Mouse (Mus musculus): ENCODE results near the gene Zbed5.
A peak's percentile ranks its signal among the peaks of the same experiment; 100 is the strongest.
"Not testable (repeated sequence)": the region's sequence is repeated elsewhere in the genome, so short reads cannot be mapped to it uniquely, and the experiment has no call there.

The Zbed5 gene

DNA sequence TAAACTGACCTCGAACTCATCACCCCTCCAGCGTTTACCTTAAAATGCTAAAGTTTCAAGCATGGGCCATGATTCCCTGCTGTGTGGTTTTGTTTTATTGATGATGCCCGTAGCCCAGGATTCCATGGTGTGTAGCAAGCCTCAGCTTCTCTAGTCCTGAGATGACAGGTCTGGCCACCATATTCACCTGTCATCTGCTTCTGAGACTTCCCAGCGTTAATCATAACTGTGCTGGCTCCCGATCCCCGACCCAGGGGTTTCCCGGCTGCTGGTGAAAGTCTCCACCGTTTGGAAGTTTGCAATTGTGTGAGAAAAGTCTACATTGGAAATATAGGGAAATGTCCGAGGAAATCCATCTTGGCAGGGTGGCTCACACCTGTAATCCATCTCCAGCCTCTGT is 13.6 kb downstream of the Zbed5 start:
- DNase-seq: peak in 1 of 2 experiments; percentile 5

DNA sequence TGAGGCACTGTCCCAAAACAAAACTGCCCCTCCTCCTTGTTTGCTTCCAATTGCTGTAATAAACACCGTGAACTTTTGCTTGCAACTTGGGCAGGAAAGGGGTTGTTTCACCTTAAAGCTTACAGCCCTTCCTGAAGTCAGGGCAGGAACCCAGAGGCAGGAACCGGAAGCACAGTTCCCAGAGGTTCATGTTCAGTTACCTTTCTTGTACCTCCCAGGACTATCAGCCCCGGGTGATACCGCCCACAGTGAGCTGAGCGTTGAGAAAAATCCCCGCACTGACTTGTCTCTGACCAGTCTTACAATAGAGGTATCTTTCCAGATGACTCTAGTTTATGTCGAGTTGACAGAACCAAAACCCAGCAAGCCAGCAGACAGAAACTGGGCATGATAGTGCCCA is 14.1 kb downstream of the Zbed5 start:
- DNase-seq: no peak

DNA sequence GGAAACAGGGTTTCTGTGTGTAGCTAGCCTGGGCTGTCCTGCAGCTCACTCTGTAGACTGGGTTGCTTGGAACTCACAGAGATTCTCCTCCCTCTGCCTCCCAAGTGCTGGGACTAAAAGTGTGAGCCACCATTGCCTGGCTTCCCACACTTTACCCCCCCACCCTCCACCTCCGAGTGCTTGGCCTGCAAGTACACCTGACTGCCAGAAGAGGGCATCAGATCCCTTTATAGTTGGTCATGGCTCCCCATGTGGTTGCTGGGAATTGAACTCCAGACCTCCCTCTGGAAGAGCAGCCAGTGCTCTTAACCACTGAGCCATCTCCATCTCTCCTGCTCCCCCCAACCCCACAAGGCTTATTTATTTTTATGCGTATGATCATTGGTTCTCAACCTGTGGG is 18.5 kb downstream of the Zbed5 start:
- peak; percentile 41 to 54 for DNase-seq

DNA sequence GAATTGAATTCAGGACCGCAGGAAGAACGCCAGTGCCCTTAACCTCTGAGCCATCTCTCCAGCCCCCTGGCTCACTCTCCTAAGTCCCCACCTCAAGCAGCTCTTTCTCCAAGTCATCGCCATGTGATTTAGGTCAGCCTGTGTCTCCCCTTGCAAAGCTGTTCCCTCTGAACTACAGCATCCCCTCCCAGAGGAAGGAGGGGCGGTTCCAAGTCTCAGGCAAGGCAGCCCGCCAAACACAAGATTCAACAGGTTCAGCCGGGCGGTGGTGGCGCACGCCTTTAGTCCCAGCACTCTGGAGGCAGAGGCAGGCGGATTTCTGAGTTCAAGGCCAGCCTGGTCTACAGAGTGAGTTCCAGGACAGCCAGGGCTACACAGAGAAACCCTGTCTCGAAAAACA is 20.0 kb downstream of the Zbed5 start:
- DNase-seq: not testable (repeated sequence)

DNA sequence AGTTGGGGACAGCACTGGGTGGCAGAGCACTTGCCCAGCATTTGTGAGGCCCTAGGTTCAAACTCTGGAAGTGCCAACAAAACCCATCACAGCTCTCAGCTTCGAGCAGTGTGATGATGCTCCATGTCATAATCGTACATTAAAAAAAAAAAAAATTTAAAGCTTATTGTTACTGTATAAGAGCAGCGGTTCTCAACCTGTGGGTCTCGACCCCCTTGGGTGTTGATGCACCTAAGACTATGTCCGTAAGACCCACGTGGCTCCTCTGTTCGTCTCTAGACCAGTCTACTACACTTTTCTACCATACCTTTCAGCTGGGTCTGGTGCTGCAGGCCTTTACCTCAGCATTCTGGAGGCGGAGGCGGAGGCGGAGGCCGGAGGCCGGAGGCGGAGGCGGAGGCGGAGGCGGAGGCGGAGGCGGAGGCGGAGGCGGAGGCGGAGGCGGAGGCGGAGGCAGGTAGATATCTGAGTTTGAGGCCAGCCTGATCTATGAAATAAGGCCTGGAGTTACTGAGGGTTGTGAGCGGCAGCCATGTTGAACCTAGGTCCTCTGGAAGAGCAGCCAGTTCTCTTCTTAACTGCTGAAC is 22.6 kb downstream of the Zbed5 start:
- DNase-seq: no peak

DNA sequence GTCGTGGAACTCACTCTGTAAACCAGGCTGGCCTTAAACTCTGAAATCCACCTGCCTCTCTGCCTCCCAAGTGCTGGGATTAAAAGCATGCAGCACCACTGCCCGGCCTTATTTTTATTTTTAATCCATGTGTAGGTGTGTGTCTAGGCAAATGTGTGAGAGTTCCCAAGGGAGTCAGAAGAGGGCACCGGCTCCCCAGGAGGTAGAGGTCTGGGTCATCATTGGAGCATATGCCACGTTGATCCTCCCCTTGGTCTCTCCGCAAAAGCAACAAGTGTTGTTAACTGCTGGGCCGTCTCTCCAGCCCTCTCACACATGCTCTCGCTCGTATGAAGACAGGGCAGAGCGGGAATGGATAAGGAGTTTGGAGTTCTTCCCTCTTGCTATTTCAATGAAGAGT is 23.2 kb downstream of the Zbed5 start:
- no peak for DNase-seq

DNA sequence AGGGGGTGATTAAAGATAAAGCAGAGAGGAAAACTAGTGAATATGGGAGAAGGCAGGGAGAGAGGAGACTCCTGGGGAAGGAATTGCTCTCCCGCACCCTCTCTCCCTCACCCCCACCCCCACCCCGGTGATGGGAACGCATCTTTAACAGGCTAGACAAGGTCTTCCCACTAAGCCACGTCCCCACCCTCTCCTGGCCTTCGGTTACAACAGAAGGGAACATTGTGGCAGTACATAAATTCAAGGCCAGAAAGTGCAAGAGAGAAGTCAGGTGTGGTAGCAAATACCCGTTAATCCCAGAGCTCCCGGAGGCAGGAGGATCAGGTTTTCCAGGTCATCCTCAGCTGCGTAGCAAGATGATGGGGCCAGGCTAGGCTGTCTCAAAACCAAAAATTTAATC is 23.8 kb downstream of the Zbed5 start:
- DNase-seq: no peak

DNA sequence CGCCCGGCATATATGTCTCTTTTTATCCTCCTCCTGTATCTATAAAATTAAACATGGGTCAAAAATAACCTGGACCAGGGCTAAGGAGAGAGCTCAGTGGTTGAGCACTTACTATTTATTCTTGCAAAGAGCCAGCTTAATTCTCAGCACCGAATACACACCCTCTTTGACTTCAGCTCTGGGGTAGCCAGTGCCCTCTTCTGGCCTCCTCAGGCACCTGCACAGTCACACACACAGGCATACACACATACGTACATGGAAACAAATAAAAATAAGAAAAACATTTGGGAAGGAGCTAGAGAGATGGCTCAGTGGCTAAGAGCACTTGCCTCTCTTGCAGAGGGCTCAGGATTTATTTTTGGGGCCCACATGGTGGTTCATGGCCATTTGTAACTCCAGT is 26.4 kb downstream of the Zbed5 start:
- DNase-seq: no peak

DNA sequence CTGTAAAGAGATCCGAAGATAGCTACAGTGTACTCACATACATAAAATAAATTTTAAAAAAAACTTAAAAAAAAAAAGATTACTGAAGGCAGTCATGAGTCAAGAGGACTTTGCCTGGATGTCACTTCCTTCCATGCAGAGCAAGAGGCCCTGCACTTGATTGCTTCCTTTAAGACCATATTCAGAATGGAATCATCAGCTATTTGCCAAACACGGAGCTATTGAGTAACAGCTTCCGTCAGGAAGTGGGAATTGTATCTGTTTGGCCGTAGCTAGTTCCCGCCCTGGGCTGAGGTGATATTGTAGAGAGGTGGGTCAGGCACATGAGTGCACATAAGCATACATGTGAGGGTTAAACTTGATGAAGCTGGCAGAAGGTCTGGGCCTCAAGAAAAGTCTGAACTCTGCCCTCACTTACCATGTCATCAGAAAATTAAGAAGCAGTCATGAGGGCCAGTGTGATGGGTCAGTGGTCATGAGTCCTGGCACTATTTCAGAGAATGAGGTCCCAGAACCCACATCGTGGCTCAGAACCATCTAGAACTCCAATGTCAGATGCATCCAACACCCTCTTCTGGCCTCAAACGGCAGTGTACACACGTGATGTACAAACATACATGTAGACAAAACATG is 29.4 kb downstream of the Zbed5 start:
- DNase-seq: no peak

DNA sequence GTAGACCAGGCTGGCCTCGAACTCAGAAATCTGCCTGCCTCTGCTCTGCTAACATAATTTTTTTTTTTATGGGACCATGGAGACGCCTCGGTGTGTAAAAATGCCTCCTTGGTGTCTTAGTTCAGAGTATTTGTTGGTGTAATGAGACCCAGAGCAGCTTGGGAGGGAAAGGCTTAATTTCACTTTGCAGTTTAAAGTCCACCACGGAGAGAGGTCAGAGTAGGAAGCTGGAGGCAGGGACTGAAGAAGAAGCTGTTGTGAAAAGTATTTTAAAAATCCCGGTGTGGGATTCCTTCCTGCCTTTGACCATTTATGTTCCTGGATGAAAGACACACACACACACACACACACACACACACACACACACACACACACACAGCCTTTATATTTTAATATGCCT is 30.4 kb downstream of the Zbed5 start:
- DNase-seq: no peak

DNA sequence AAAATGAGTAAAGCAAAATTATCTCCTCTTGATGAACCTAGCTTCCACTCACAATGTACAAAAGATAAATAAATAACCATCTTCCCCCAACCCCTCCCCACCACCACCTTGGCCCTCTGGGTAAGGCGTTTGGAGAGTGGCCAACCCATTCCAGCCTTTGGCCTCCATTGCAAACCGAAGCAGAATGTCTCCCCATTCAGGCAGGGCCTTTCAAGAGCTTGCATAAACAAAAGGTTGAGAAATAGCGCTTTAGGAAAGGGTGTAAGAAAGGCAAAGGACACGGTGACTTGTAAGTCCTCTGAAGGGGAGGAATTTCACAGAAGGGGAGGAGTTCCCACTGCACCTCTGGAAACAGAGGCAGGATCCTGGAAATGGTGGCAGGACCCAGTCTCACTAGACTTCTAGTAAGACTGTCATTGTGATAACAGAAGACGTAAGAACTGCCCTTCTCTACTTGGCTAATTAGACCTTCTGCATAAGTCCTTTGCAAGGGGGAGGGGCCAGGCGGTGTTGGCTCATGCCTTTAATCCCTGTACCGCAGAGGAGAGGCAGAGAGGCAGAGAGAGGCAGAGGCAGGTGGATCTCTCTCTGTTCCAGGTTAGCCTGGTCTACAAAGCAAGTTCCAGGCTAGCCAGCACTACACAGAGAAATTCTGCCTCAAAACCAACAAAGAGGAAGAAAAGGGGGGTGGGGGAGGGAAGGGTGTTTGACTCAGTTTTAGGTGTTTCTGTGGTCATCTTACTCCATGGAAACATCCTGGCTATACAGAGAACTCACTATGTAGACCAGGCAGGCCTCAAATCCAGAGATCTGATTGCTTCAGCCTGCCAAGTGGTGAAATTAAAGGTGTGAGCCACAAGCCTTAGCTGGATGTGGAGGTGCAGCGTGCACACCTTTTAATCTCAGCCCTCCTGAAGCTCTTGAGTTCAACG is 34.7 kb downstream of the Zbed5 start:
- DNase-seq: peak in 1 of 2 experiments; percentile 8

DNA sequence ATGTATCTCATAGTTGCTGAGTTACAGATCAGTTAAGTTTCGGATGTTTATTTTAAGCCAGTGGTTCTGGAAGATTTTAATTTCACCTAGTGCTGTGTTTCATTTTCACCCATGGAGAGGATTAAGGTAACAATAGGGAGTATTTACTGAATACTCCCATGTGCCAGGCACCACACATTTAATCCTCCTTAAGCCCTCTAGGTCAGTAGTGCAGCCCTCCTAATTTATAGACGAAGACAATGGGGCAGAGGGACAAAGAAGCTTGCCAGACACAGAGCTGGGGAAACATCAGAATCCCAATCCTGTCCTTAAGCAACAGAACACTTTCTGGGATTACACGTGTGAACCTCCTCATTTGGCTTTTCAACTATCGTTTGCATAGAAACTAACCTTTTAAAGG is 41.4 kb downstream of the Zbed5 start:
- DNase-seq: no peak

DNA sequence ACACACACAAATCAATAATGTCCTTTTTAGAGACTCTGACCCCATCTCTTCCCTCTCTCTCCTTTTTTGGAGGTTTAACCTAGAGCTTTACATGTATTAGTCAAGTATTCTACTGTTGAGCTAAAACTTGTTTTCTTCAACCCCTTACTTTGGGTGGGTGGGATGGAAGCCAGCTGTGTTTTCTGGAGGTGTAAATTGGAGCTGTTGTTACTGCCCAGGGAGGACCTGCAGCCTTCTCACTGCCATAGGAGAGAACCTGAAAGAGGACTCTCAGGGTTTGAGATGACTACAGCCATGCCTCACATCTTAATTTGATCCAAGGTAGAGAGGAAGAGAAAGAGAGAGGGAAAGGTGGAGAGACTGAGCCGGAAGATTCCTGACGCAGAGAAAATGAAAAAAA is 44.8 kb downstream of the Zbed5 start:
- peak; percentile 19 to 20 for DNase-seq

DNA sequence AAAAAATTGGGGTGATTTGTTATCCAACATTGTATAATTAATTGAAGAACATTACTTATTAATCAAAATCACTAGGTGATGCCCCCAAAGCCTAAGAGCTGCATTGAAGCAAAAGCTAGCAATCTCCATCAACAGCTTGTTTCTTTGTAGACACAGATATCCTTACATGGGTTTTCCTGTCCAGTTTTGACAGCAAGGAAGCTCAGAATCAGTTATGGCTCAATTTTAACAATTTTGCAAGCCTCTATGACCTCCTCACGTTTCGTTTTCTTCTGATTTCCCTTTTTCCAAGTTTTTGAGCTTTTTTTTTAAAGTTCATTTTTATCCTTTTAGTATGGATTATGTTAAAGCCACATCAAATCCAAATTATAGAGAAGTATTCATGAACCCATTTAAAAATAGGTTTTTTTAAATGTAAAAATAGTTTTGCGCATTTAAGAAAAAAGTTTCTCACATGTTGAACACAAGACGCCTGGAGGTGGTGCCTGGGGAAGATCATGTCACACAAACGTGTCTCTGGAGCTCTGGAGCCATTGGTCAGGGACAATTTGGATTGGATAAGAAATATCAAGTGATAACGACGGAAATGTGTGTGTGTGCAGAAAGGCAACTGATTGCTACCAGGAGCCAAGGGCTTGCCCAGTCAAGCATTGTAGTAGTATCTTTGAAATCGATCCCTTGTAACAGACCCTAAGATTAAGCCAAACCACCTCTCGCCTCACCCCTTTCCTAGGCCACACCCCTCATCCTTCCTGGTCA is 45.4 kb downstream of the Zbed5 start:
- peak in 1 of 2 experiments; percentile 10 for DNase-seq

DNA sequence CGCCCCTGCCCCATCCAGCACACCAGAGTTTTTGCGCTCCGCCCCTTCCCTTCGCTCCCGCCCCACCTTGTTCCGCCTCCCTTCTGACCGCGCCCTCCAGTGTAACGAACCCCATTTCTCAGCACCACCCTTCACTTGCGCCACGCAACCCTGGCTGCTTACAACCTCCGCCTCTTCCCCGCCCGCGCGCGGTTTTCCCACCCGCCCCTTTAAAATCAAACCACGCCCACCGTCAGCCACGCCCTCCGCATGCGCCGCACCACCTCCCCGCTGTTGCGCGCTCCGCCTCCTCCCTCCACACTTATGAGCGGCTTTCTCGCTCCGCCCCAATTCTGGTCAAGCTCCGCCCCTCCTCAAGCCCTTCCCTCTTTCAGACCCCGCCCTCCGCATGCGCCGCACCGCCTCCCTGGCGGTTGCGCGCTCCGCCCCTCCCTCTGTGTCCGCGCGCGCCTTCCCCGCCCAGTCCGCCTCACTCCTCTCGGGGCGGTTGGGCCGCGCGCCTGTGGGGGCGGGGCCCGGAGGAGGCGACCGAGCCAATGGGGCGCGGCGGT is 46.0 kb downstream of the Zbed5 start, which contains the start of gene Vkorc1l1:
Gene Vkorc1l1 (plus strand): TSS at position 476 of the 551 bp plus-strand sequence.
- DNase-seq: peak; percentile 100

DNA sequence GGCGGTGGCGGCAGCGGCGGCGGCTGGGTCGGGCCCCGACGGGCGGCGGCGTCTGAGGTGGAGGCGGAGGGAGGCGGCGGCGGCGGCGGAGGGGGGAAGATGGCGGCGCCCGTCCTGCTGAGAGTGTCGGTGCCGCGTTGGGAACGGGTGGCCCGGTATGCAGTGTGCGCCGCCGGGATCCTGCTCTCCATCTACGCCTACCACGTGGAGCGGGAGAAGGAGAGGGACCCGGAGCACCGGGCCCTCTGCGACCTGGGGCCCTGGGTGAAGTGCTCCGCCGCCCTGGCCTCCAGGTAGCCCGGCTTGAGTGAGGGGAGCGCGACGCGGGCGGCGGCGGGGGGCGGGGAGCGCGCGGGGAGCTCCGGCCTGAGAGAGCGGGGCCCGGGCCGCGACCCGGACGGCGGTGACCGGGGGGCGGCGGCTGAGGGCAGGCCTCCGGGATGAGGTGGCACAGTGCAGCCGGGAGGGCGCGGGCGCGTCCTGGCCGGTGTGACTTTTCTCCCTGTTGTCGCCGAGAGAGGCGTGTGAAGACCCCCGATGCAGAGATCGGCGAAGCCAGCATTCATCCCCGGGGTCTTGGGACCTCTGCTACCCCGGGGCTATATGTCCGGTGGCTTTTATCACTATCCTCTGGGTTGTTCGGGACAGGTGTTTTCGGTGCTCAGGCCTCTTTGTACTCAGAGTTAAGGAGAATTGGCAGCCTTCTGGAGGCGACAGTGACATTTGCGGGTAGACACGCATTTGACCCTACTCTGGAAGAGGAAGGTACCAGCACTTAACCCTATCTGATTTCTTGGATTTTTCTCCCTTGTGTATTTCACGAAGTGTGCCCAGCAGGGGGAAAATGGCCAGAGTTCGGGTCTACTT is 46.8 kb downstream of the Zbed5 start:
- DNase-seq: peak; percentile 61 to 62

DNA sequence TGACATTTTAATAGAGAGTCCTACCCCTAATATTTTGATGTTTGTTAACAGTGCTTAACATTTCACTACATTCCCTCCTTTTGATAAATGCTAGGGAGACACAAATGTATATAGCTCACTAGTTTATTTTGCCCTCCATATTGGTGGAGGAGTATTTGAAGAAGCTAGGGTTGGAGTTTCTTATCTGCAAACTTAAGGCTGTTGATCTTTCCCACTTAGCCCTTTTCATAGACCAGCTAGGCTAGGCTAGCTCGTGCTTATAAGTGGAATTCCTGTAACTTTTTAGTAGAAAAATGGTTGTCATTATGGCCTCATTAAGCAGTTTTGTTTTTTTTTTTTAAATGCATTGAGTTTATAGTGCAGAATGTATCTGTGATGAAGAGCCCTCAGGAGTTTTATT is 47.9 kb downstream of the Zbed5 start:
- DNase-seq: no peak

DNA sequence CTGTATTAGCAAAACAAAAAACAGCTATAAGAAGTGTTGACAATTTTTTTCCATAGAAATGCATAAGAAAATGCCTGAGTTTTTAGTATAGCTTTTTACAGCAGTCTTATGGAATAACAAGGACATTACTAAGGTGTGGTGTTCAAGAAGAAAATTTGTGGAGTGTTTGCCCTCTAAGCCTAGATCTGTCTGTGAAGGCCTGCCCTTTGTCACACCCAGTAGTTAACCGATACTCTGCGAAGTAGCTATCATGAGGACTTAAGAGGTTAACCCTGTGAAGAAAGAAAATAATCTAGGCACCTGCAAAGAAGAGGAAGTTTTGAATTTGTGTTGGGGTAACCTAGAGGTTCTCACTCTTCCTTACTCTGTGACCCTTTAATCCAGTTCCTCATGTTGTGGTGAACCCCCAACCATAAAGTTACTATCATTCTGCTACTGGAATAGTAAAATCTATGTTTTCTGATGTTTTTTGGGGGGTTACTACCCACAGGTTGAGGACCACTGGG is 52.1 kb downstream of the Zbed5 start:
- no peak for DNase-seq

DNA sequence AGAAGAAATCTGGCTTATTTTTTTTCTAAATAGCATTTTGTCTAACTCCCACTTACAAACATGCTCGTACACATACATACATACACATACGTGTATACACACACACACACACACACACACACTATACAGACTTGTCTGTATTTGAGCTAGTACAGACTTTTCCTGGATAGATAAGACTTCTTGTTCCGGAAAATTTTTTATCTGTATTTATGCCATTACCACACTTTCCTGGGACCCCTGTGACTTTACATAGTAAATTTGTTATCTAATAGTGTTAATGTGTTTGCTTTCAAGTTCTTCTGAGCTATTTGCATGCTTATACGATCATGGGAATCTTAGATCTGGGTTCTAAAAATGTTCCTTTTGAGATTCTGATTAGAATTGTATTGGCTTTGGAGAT is 56.6 kb downstream of the Zbed5 start:
- DNase-seq: no peak

All from cerebellum, postnatal 10 days (tissue).